Mouse (Mus musculus): ENCODE data around the gene Zbtb9. TPM values are rescaled to one million over a fixed set of nuclear protein-coding genes. Genes with fewer than 3 reads are reported as not detected.

Gene Zbtb9
- polyA plus RNA-seq, 2 experiments: 2.6 to 4.0 TPM

GRCm38 (mm10) chr17:26941031-26941789 lies 31.8 kb upstream of the Zbtb9 start, which contains the start of gene Syngap1:
TSS of gene Syngap1 (plus strand) at chr17:26941253.
- ATAC-seq (ENCODE audit: insufficient read depth) (no peak), DNase-seq (ENCODE audit: low read depth in 3 of 3, low spot score in 3 of 3) (no peak)
- Histone ChIP-seq H3K9me3 (ENCODE audit: control insufficient read depth, low read length) (no peaks in the 10 kb centered on the region), H3K4me1 (replicated peaks; ENCODE audit: control insufficient read depth in 2 of 2, insufficient read depth in 2 of 2, low read length in 1 of 2) (peaks cover 16 to 17% of the 10 kb centered on the region in 2 experiments), H3K4me3 (ENCODE audit: insufficient read depth in 1 of 2, low read depth in 2 of 2, low read length in 2 of 2) (peak within 1 kb of the TSS; percentile 56 to 60; a peak in 3 of 4 replicates), H3K9ac (replicated peaks) (peak within 1 kb of the TSS; percentile 74), H3K27ac (peak within 1 kb of the TSS; percentile 81), H3K27me3 (ENCODE audit: control insufficient read depth, insufficient read depth, low read length) (no peaks in the 10 kb centered on the region), H3K36me3 (replicated peaks; ENCODE audit: control insufficient read depth, insufficient read depth, low read depth) (no peaks in the 10 kb centered on the region; the same call in 1 of the 2 replicates), H3K4me2 (ENCODE audit: low read depth) (peak within 1 kb of the TSS; percentile 79)
- 8% methylated on average over 23 of the region's 24 CpGs for WGBS (ENCODE audit: insufficient replicate concordance)
- TF ChIP-seq EP300 (IDR thresholded peaks at IDR 0.05; ENCODE audit: low read depth): no peak
- TF ChIP-seq CTCF (IDR thresholded peaks at IDR 0.05; ENCODE audit: low read depth): no peak

- 19% methylated on average over 4 of the region's 4 CpGs for WGBS (ENCODE audit: insufficient replicate concordance)
- no peak for TF ChIP-seq CTCF (IDR thresholded peaks at IDR 0.05; ENCODE audit: low read depth)
- TF ChIP-seq EP300 (IDR thresholded peaks at IDR 0.05; ENCODE audit: low read depth): no peak
- H3K36me3 ChIP-seq (replicated peaks; ENCODE audit: control insufficient read depth, insufficient read depth, low read depth): no peaks in the 10 kb centered on the region; the same call in 1 of the 2 replicates
- no peak overlapping the region for H3K9ac ChIP-seq (replicated peaks)
- H3K9me3 ChIP-seq (ENCODE audit: control insufficient read depth, low read length): no peaks in the 10 kb centered on the region
- H3K4me1 ChIP-seq (replicated peaks; ENCODE audit: control insufficient read depth in 2 of 2, insufficient read depth in 2 of 2, low read length in 1 of 2): peaks cover 16 to 17% of the 10 kb centered on the region in 2 experiments
- no peak for ATAC-seq (ENCODE audit: insufficient read depth)
- H3K27me3 ChIP-seq (ENCODE audit: control insufficient read depth, insufficient read depth, low read length): no peaks in the 10 kb centered on the region
- DNase-seq (ENCODE audit: low read depth in 3 of 3, low spot score in 3 of 3): no peak
- no peak overlapping the region for H3K27ac ChIP-seq
- no peak overlapping the region; a peak in 2 of 4 replicates for H3K4me3 ChIP-seq (ENCODE audit: insufficient read depth in 1 of 2, low read depth in 2 of 2, low read length in 2 of 2)
- peak overlapping the region; percentile 61 for H3K4me2 ChIP-seq (ENCODE audit: low read depth)
Observed at GRCm38 (mm10) chr17:26941841-26942570, 31.0 kb upstream of the Zbtb9 start.

- Histone ChIP-seq H3K9me3 (ENCODE audit: control insufficient read depth, low read length) (no peaks in the 10 kb centered on the region), H3K9ac (replicated peaks) (peak overlapping the region; percentile 32), H3K4me1 (replicated peaks; ENCODE audit: control insufficient read depth in 2 of 2, insufficient read depth in 2 of 2, low read length in 1 of 2) (peaks cover 0 to 10% of the 10 kb centered on the region in 2 experiments; a peak in 2 of 4 replicates), H3K4me3 (ENCODE audit: insufficient read depth in 1 of 2, low read depth in 2 of 2, low read length in 2 of 2) (peak overlapping the region; percentile 29 to 35), H3K27me3 (ENCODE audit: control insufficient read depth, insufficient read depth, low read length) (no peaks in the 10 kb centered on the region), H3K4me2 (ENCODE audit: low read depth) (peak overlapping the region; percentile 54), H3K36me3 (replicated peaks; ENCODE audit: control insufficient read depth, insufficient read depth, low read depth) (no peaks in the 10 kb centered on the region), H3K27ac (no peak overlapping the region)
- DNase-seq (ENCODE audit: low read depth in 3 of 3, low spot score in 3 of 3) (no peak), ATAC-seq (ENCODE audit: insufficient read depth) (no peak)
- 43% methylated on average over 13 of the region's 13 CpGs for WGBS (ENCODE audit: insufficient replicate concordance)
- no peak for TF ChIP-seq CTCF (IDR thresholded peaks at IDR 0.05; ENCODE audit: low read depth)
- no peak for TF ChIP-seq EP300 (IDR thresholded peaks at IDR 0.05; ENCODE audit: low read depth)
Observed at GRCm38 (mm10) chr17:26945824-26946495, 27.0 kb upstream of the Zbtb9 start.

- 2% methylated on average over 37 of the region's 37 CpGs for WGBS (ENCODE audit: insufficient replicate concordance)
- no peaks in the 10 kb centered on the region for H3K36me3 ChIP-seq (replicated peaks; ENCODE audit: control insufficient read depth, insufficient read depth, low read depth)
- H3K27me3 ChIP-seq (ENCODE audit: control insufficient read depth, insufficient read depth, low read length): no peaks in the 10 kb centered on the region
- H3K4me2 ChIP-seq (ENCODE audit: low read depth): peak overlapping the region; percentile 54
- TF ChIP-seq EP300 (IDR thresholded peaks at IDR 0.05; ENCODE audit: low read depth) (no peak), CTCF (IDR thresholded peaks at IDR 0.05; ENCODE audit: low read depth) (no peak)
- no peak overlapping the region for H3K27ac ChIP-seq
- DNase-seq (ENCODE audit: low read depth in 3 of 3, low spot score in 3 of 3) (no peak), ATAC-seq (ENCODE audit: insufficient read depth) (peak; percentile 55)
- peaks cover 0 to 12% of the 10 kb centered on the region in 2 experiments; a peak in 2 of 4 replicates for H3K4me1 ChIP-seq (replicated peaks; ENCODE audit: control insufficient read depth in 2 of 2, insufficient read depth in 2 of 2, low read length in 1 of 2)
- H3K9me3 ChIP-seq (ENCODE audit: control insufficient read depth, low read length): no peaks in the 10 kb centered on the region
- peak overlapping the region; percentile 32 for H3K9ac ChIP-seq (replicated peaks)
- H3K4me3 ChIP-seq (ENCODE audit: insufficient read depth in 1 of 2, low read depth in 2 of 2, low read length in 2 of 2): peak overlapping the region; percentile 29 to 35
Observed at GRCm38 (mm10) chr17:26946567-26946966, 26.4 kb upstream of the Zbtb9 start.

Data from liver, embryonic 14.5 days (tissue).